Mouse (Mus musculus): Measurements from ENCODE around the gene Atp6ap1l.
"Not testable (repeated sequence)": the region's sequence is repeated elsewhere in the genome, so short reads cannot be mapped to it uniquely, and the experiment has no call there.

Atp6ap1l gene

GRCm38 (mm10) chr13:90905176-90905575, at the start of gene Atp6ap1l:
Gene Atp6ap1l, minus strand, starts transcription at chr13:90905355.
- DNase-seq (ENCODE audit: low spot score): no peak

- DNase-seq (ENCODE audit: low spot score): no peak
These were observed 34.4 kb upstream of the Atp6ap1l start for GRCm38 (mm10) chr13:90939600-90939999.

- no peak for DNase-seq (ENCODE audit: low spot score)
These were observed 34.0 kb upstream of the Atp6ap1l start for GRCm38 (mm10) chr13:90939192-90939591.

GRCm38 (mm10) chr13:90935852-90936251, 30.7 kb upstream of the Atp6ap1l start:
- no peak for DNase-seq (ENCODE audit: low spot score)

- DNase-seq (ENCODE audit: low spot score): no peak
These were observed 28.1 kb upstream of the Atp6ap1l start for GRCm38 (mm10) chr13:90933256-90933655.

- no peak for DNase-seq (ENCODE audit: low spot score)
These were observed 24.7 kb upstream of the Atp6ap1l start for GRCm38 (mm10) chr13:90929847-90930246.

GRCm38 (mm10) chr13:90928266-90928665, 23.1 kb upstream of the Atp6ap1l start:
- DNase-seq (ENCODE audit: low spot score): not testable (repeated sequence)

GRCm38 (mm10) chr13:90926938-90927633, 21.9 kb upstream of the Atp6ap1l start:
- DNase-seq (ENCODE audit: low spot score): no peak

- no peak for DNase-seq (ENCODE audit: low spot score)
These were observed 21.1 kb upstream of the Atp6ap1l start for GRCm38 (mm10) chr13:90926125-90926765.

- no peak for DNase-seq (ENCODE audit: low spot score)
These were observed 20.0 kb upstream of the Atp6ap1l start for GRCm38 (mm10) chr13:90925191-90925590.

- DNase-seq (ENCODE audit: low spot score): no peak
These were observed 18.9 kb upstream of the Atp6ap1l start for GRCm38 (mm10) chr13:90924072-90924471.

- DNase-seq (ENCODE audit: low spot score): not testable (repeated sequence)
These were observed 18.5 kb upstream of the Atp6ap1l start for GRCm38 (mm10) chr13:90923617-90924016.

- peak; percentile 53 for DNase-seq (ENCODE audit: low spot score)
These were observed 17.8 kb upstream of the Atp6ap1l start, which contains the start of gene Rps23 for GRCm38 (mm10) chr13:90922751-90923612. Gene Rps23, plus strand, starts transcription at chr13:90922958.

- DNase-seq (ENCODE audit: low spot score): no peak
These were observed 9.6 kb upstream of the Atp6ap1l start for GRCm38 (mm10) chr13:90914721-90915120.

GRCm38 (mm10) chr13:90913675-90914192, 8.6 kb upstream of the Atp6ap1l start:
- DNase-seq (ENCODE audit: low spot score): no peak

- no peak for DNase-seq (ENCODE audit: low spot score)
These were observed 7.9 kb upstream of the Atp6ap1l start for GRCm38 (mm10) chr13:90912760-90913674.

GRCm38 (mm10) chr13:90907376-90907775, 2.2 kb upstream of the Atp6ap1l start:
- DNase-seq (ENCODE audit: low spot score): no peak

- no peak for DNase-seq (ENCODE audit: low spot score)
These were observed 8.3 kb downstream of the Atp6ap1l start for GRCm38 (mm10) chr13:90896821-90897220.

- DNase-seq (ENCODE audit: low spot score): no peak
These were observed 9.1 kb downstream of the Atp6ap1l start for GRCm38 (mm10) chr13:90896098-90896497.

- DNase-seq (ENCODE audit: low spot score): no peak
These were observed 10.3 kb downstream of the Atp6ap1l start for GRCm38 (mm10) chr13:90894819-90895218.

GRCm38 (mm10) chr13:90890111-90890510, 15.0 kb downstream of the Atp6ap1l start:
- no peak for DNase-seq (ENCODE audit: low spot score)

Data from urinary bladder, postnatal 10 days (tissue).